Mouse (Mus musculus) forebrain, postnatal 0 days (tissue): Measurements from ENCODE around the gene Plin5. TPM values are rescaled to one million over a fixed set of nuclear protein-coding genes. Genes with fewer than 3 reads are reported as not detected.

Experiments used
- ATAC-seq: fragments of 200-750 bp; cut with Nextera tagmentation; 2 replicates; pipeline ENCODE4 v1.8.0; 2017; ENCODE audit warnings: mild to moderate bottlenecking, moderate library complexity
- DNase-seq: peaks from one replicate; pipeline ENCODE4 v3.0.0-alpha.2; 2015
- H3K27ac ChIP-seq: fragments of 300-500 bp; sonication (generic); 2 replicates; pipeline ENCODE4 v1.5.1; 2014; ENCODE audit warnings: low read depth, mild to moderate bottlenecking, antibody characterized with exemption, low read length, moderate library complexity, mixed read lengths
- H3K27me3 ChIP-seq: fragments of 300-500 bp; sonication (generic); 2 replicates; pipeline ENCODE4 v1.6.1; 2014; ENCODE audit warnings: mild to moderate bottlenecking, low read length, mixed read lengths; ENCODE audit not compliant: insufficient read depth
- H3K36me3 ChIP-seq: fragments of 300-500 bp; sonication (generic); 2 replicates; pipeline ENCODE4 v1.6.1; 2014; ENCODE audit warnings: mild to moderate bottlenecking, moderate library complexity; ENCODE audit not compliant: insufficient read depth
- H3K4me1 ChIP-seq: fragments of 300-500 bp; sonication (generic); 2 replicates; pipeline ENCODE4 v1.6.1; 2014; ENCODE audit warnings: antibody characterized with exemption; ENCODE audit not compliant: insufficient read depth
- H3K4me2 ChIP-seq: fragments of 300-500 bp; sonication (generic); 2 replicates; pipeline ENCODE4 v1.6.1; 2014; ENCODE audit warnings: low read depth, mild to moderate bottlenecking, moderate library complexity
- H3K4me3 ChIP-seq: fragments of 300-500 bp; sonication (generic); 2 replicates; pipeline ENCODE4 v1.5.1; 2014; ENCODE audit warnings: low read depth, low read length, mixed read lengths
- H3K9ac ChIP-seq: fragments of 300-500 bp; sonication (generic); 2 replicates; pipeline ENCODE4 v1.6.1; 2014; ENCODE audit warnings: mild to moderate bottlenecking
- H3K9me3 ChIP-seq: fragments of 300-500 bp; sonication (generic); 2 replicates; pipeline ENCODE4 v1.6.1; 2016; ENCODE audit warnings: low read length
- CTCF ChIP-seq: sonication (generic); IDR thresholded peaks from 2 replicates; pipeline ENCODE4 v1.5.1; 2016; ENCODE audit warnings: antibody characterized with exemption, control low read depth, low read depth
- WGBS: fragments of 180-500 bp; shearing (Covaris S2); extraction: QIAGEN DNeasy Blood & Tissue Kit; methylation state at CpG from one replicate; pipeline ENCODE4 v1.1.7; 2014; 5-methylcytosine and 5-hydroxymethylcytosine counted together
- polyA plus RNA-seq: library from polyadenylated mRNA; unstranded; fragments of >200 nt; fragmentation: Nextera tagmentation; extraction: Ambion mirVana; gene quantifications from 2 replicates; pipeline ENCODE4 v1.2.1, GENCODE M21; 2015
- total RNA-seq: library from RNA; depleted of rRNA; stranded (reverse); fragments of >200 nt; gene quantifications from 2 replicates; pipeline ENCODE4 v1.2.3, GENCODE M21; 2014

Gene Plin5
- total and polyA plus RNA-seq, 2 experiments from 2014 or later, result 2.7 to 3.9 TPM

DNA sequence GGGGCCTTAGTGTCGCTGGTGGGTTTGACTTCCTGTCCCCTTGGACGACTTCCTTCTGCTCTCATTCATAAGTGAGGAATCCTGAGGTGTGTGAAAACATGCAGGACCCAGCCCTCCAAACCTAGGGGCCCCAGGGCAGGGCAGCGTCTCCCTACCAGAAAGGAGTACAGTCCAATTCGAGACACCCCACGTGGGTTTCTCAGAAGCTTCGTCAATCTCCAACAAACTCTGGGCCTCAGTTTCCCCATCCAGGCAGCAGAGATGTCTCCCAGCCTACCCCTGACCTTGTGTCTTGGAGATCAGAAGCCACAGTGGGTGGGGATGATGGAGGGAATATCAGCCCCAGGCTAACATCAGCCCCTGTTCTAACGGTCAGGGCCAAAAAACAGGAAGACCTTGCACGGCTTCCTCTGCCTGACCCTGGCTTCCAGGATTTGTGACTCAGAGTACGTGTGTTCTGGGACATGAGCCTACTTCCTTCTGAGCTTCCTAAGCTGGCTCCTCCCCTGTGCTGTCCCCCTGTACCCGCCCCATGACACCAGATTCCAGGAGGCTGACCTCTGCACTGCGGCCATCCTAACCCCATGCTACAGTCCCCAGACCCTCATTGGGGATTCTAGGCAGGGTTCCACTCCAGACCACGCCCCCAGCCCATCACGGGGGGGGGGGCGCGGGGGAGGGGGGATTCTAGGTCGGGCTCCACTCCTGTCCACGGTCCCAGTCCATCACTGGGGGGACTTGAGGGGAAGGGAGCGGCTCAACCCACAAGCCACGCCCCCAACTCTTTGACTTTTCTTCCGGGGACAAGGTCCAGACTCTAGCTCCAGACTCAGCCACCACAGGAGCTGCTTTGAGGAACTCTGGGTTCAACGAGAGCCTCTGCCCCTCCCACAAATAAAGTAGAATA is 16.3 kb upstream of the Plin5 start:
- H3K4me3 ChIP-seq, result peak overlapping the region; percentile 12; the same call in 1 of the 2 replicates
- no peak overlapping the region for H3K9ac ChIP-seq
- DNase-seq (no peak), ATAC-seq (no peak)
- H3K27ac ChIP-seq, result peak overlapping the region; percentile 54; the same call in 1 of the 2 replicates
- peaks cover 30% of the 10 kb centered on the region for H3K36me3 ChIP-seq
- H3K4me2 ChIP-seq, result peak overlapping the region; percentile 37
- peaks cover 3% of the 10 kb centered on the region; the same call in 1 of the 2 replicates for H3K4me1 ChIP-seq
- H3K27me3 ChIP-seq, result no peaks in the 10 kb centered on the region
- TF ChIP-seq CTCF, result no peak
- no peaks in the 10 kb centered on the region for H3K9me3 ChIP-seq
- WGBS, result 24% methylated on average over 21 of the region's 21 CpGs

DNA sequence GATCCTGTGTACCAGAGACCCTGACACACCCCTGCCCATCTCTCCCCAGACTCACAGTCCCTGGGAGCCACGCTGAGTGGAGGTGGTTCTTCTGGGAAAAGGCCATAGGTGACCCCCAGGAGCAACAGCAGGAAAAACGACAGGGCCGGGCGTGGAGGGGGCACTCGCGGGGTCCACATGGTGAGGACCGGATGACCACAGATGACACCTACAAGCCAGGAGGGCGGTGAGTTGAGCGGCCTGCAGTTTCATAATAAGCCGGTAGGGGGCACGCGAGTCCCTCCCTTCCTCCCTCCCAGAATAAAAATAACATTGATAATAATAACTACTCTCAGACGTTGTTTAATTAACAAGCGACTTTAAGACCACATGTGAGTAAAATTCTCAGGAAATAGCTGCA is 15.3 kb upstream of the Plin5 start:
- no peak overlapping the region for H3K4me2 ChIP-seq
- no peaks in the 10 kb centered on the region for H3K4me1 ChIP-seq
- DNase-seq, result peak; percentile 62
- peaks cover 40% of the 10 kb centered on the region for H3K36me3 ChIP-seq
- WGBS, result 5% methylated on average over 14 of the region's 14 CpGs
- no peaks in the 10 kb centered on the region for H3K9me3 ChIP-seq
- no peak overlapping the region for H3K27ac ChIP-seq
- peak; percentile 83 for TF ChIP-seq CTCF
- H3K9ac ChIP-seq, result no peak overlapping the region
- H3K4me3 ChIP-seq, result no peak overlapping the region
- H3K27me3 ChIP-seq, result no peaks in the 10 kb centered on the region
- ATAC-seq, result no peak; the same call in 1 of the 2 replicates

- Histone ChIP-seq H3K27me3 (no peaks in the 10 kb centered on the region), H3K27ac (no peak overlapping the region), H3K4me2 (no peak overlapping the region), H3K9ac (no peak overlapping the region), H3K4me1 (no peaks in the 10 kb centered on the region), H3K4me3 (no peak overlapping the region), H3K9me3 (no peaks in the 10 kb centered on the region), H3K36me3 (peaks cover 46% of the 10 kb centered on the region)
- TF ChIP-seq CTCF, result peak; percentile 81
- WGBS, result 43% methylated on average over 7 of the region's 7 CpGs
- ATAC-seq (peak; percentile 26; the same call in 1 of the 2 replicates), DNase-seq (peak; percentile 63)
Measured at GRCm38 (mm10) chr17:56131814-56132213, 14.4 kb upstream of the Plin5 start.

- TF ChIP-seq CTCF, result no peak
- Histone ChIP-seq H3K4me2 (no peak overlapping the region), H3K36me3 (peaks cover 50% of the 10 kb centered on the region), H3K9me3 (no peaks in the 10 kb centered on the region), H3K4me3 (no peak overlapping the region), H3K27ac (no peak overlapping the region), H3K9ac (no peak overlapping the region), H3K27me3 (no peaks in the 10 kb centered on the region), H3K4me1 (no peaks in the 10 kb centered on the region)
- no peak for ATAC-seq
- no peak for DNase-seq
- WGBS, result 92% methylated on average over 10 of the region's 10 CpGs
Measured at GRCm38 (mm10) chr17:56131136-56131535, 13.7 kb upstream of the Plin5 start.

- Histone ChIP-seq H3K9ac (no peak overlapping the region), H3K27me3 (no peaks in the 10 kb centered on the region), H3K36me3 (peaks cover 74% of the 10 kb centered on the region), H3K9me3 (no peaks in the 10 kb centered on the region), H3K4me1 (no peaks in the 10 kb centered on the region), H3K27ac (no peak overlapping the region), H3K4me3 (no peak overlapping the region), H3K4me2 (no peak overlapping the region)
- DNase-seq (no peak), ATAC-seq (no peak)
- TF ChIP-seq CTCF, result no peak
- 78% methylated on average over 15 of the region's 15 CpGs for WGBS
Measured at GRCm38 (mm10) chr17:56128246-56128645, 10.8 kb upstream of the Plin5 start.

GRCm38 (mm10) chr17:56126175-56126574 is 8.8 kb upstream of the Plin5 start:
- H3K4me3 ChIP-seq, result no peak overlapping the region
- no peak for DNase-seq
- H3K9ac ChIP-seq, result no peak overlapping the region
- peaks cover 12% of the 10 kb centered on the region; the same call in 1 of the 2 replicates for H3K9me3 ChIP-seq
- 73% methylated on average over 11 of the region's 11 CpGs for WGBS
- H3K27ac ChIP-seq, result no peak overlapping the region
- no peak overlapping the region for H3K4me2 ChIP-seq
- ATAC-seq, result no peak
- TF ChIP-seq CTCF, result no peak
- no peaks in the 10 kb centered on the region for H3K4me1 ChIP-seq
- peaks cover 10% of the 10 kb centered on the region for H3K27me3 ChIP-seq
- peaks cover 78% of the 10 kb centered on the region for H3K36me3 ChIP-seq

- Histone ChIP-seq H3K9me3 (peaks cover 12% of the 10 kb centered on the region; the same call in 1 of the 2 replicates), H3K9ac (no peak overlapping the region), H3K27me3 (peaks cover 19% of the 10 kb centered on the region), H3K36me3 (peaks cover 69% of the 10 kb centered on the region), H3K4me2 (no peak overlapping the region), H3K4me3 (no peak overlapping the region), H3K4me1 (no peaks in the 10 kb centered on the region), H3K27ac (no peak overlapping the region)
- DNase-seq, result no peak
- no peak for TF ChIP-seq CTCF
- ATAC-seq, result no peak
- WGBS, result 90% methylated on average over 4 of the region's 4 CpGs
Measured at GRCm38 (mm10) chr17:56125276-56125630, 7.9 kb upstream of the Plin5 start.
